Mouse (Mus musculus) forebrain, embryonic 10.5 days (tissue): ENCODE data around the gene Hyal2. TPM values are rescaled to one million over a fixed set of nuclear protein-coding genes. Genes with fewer than 3 reads are reported as not detected.

Experiments
- DNase-seq: peaks from one replicate; pipeline ENCODE4 v3.0.0-alpha.2; 2017; ENCODE audit warnings: low spot score; ENCODE audit errors: extremely low spot score
- H3K27ac ChIP-seq: fragments of 300-500 bp; sonication (generic); 2 replicates; pipeline ENCODE4 v1.5.1; 2016; ENCODE audit warnings: mild to moderate bottlenecking
- H3K27me3 ChIP-seq: fragments of 300-500 bp; sonication (generic); 2 replicates; pipeline ENCODE4 v1.6.1; 2016; ENCODE audit warnings: mild to moderate bottlenecking; ENCODE audit not compliant: poor library complexity, severe bottlenecking
- H3K36me3 ChIP-seq: fragments of 300-500 bp; sonication (generic); replicated peaks from 2 replicates; pipeline ENCODE4 v1.6.1; 2016; ENCODE audit warnings: mild to moderate bottlenecking, moderate library complexity
- H3K4me1 ChIP-seq: fragments of 300-500 bp; sonication (generic); 2 replicates; pipeline ENCODE4 v1.6.1; 2016
- H3K4me3 ChIP-seq: fragments of 300-500 bp; sonication (generic); 2 replicates; pipeline ENCODE4 v1.5.1; 2016; ENCODE audit warnings: mild to moderate bottlenecking, moderate library complexity
- H3K9me3 ChIP-seq: fragments of 300-500 bp; sonication (generic); 2 replicates; pipeline ENCODE4 v1.6.1; 2016; ENCODE audit warnings: mild to moderate bottlenecking, moderate library complexity
- WGBS: fragments of 180-500 bp; shearing (Covaris S2); methylation state at CpG from one replicate; pipeline ENCODE4 v1.1.7; 2016; 5-methylcytosine and 5-hydroxymethylcytosine counted together
- polyA plus RNA-seq: library from polyadenylated mRNA; unstranded; fragments of >200 nt; fragmentation: Nextera tagmentation; extraction: Ambion mirVana; gene quantifications from 2 replicates; pipeline ENCODE4 v1.2.1, GENCODE M21; 2016

Hyal2 gene
- polyA plus RNA-seq: 147 TPM in 2 replicates

DNA sequence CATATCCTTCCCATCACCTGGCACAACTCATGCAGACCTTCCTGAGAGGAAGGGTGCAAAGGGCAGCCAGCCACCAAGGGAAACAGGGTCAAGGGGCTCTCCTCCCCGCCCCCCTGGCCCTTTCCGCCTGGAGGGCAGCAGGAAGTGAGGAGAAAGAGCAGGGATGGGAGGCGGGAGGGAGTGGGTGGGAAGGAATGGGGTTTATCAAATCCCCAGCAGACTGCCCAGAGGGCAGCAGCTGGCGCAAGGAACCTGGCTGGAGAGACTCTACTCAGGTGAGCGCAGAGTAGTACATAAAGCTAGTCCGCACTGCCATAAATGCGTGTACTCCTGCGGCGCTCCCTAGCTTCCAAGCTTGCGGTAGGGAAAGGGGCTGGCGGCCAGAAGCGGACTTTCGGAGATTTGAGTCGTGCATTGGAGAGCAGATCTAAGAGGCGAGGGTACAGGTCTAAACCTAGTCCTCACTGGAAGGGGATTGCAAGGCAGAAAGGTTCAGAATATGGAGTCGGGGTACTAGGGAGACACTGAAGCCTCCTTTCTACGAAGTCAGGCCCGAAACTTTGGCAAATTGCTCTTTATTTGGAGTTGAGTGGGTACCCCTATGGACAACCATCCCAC lies at the start of gene Hyal2:
Hyal2 (plus strand) TSS at position 244 of the 618 bp plus-strand sequence.
- Histone ChIP-seq H3K27me3 (no peaks in the 10 kb centered on the region), H3K36me3 (peaks cover 55% of the 10 kb centered on the region), H3K9me3 (no peaks in the 10 kb centered on the region), H3K27ac (peak within 1 kb of the TSS; percentile 94), H3K4me1 (peaks cover 86% of the 10 kb centered on the region), H3K4me3 (peak within 1 kb of the TSS; percentile 93)
- no peak for DNase-seq
- 4% methylated on average over 18 of the region's 18 CpGs for WGBS

DNA sequence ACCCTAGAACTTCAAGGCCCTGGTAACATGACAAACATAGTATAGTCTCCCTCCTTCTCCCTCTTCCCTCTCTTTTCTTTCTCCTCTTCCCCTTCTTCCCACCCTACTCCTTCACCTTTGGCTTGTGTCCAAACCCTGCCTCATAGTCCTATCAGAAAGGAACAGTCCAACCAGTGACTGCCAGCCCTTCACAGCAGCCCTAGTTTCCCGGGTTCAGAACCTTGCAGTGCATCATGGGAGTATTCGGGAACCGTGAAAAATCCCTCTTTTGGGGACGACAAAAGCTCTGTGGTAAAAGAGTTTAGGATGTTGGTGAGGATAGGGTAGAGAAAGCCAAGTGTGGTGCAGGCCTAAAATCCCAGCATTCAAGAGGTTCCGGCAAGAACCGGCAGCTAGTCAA lies 47.4 kb upstream of the Hyal2 start:
- Histone ChIP-seq H3K27me3 (peaks cover 48% of the 10 kb centered on the region), H3K36me3 (no peaks in the 10 kb centered on the region), H3K27ac (no peak overlapping the region), H3K9me3 (no peaks in the 10 kb centered on the region), H3K4me3 (no peak overlapping the region), H3K4me1 (peaks cover 24% of the 10 kb centered on the region)
- WGBS: 64% methylated on average over 6 of the region's 6 CpGs
- DNase-seq: no peak

DNA sequence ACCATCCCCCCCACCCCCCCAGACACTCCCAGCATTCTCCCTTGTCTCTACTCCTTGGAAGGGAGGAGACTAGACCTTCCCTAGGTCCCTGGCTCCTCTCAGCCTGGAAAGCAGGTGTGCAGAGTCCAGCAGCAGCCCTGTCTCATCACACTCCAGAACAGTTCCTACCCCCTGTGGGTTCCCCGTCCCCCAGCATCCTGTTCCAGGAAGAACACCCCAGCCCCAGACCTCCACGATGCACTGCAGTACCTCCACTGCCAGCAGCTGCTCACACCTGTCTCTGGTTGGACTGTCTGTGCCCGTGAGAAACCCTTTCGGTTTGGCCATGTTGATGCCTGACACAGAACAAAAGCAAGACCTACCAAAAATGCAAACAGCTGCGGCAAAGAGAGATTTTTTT lies 46.6 kb upstream of the Hyal2 start:
- peaks cover 56% of the 10 kb centered on the region for H3K27me3 ChIP-seq
- WGBS: 72% methylated on average over 5 of the region's 5 CpGs
- no peaks in the 10 kb centered on the region for H3K9me3 ChIP-seq
- no peaks in the 10 kb centered on the region for H3K36me3 ChIP-seq
- H3K4me1 ChIP-seq: peaks cover 28% of the 10 kb centered on the region
- no peak for DNase-seq
- no peak overlapping the region for H3K27ac ChIP-seq
- no peak overlapping the region for H3K4me3 ChIP-seq

DNA sequence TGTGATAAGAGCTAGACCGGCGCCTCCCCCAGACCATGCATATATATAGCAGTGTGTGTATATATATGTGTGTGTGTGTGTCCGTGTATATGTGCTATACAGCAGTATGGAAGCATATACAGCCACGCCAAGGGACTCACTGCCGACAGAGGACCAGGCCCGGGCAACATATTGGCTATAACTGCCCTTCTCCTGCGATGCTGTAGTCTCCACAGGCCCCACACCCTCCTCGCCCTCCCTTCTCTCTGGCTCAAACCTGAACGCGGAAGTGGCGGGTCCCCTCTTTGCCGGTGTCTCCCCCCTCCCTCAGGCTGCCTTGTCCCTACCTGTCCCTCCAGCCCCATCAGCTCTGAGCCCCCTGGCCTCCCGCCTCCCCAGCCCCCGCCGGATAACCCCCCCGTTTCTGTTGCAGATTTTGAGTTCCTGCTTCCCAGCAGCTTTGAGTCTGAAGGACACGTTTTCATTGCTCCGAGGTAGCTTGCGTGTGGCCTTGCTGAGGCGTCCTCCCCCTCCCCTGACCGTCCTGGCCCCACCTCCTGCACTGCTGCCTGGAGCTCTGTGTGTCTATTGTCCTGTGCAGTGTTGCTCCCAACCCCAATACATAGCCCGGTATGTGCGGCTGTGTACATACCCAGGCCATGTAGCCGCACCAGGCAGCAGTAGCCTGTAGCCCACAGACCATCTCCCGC lies 45.9 kb upstream of the Hyal2 start:
- H3K4me1 ChIP-seq: peaks cover 34% of the 10 kb centered on the region
- no peaks in the 10 kb centered on the region for H3K9me3 ChIP-seq
- DNase-seq: no peak
- H3K4me3 ChIP-seq: peak overlapping the region; percentile 37
- peaks cover 63% of the 10 kb centered on the region for H3K27me3 ChIP-seq
- H3K36me3 ChIP-seq: no peaks in the 10 kb centered on the region
- WGBS: 24% methylated on average over 25 of the region's 25 CpGs
- H3K27ac ChIP-seq: peak overlapping the region; percentile 68

GRCm38 (mm10) chr9:107522400-107522711 lies 45.4 kb upstream of the Hyal2 start:
- peaks cover 68% of the 10 kb centered on the region for H3K27me3 ChIP-seq

DNA sequence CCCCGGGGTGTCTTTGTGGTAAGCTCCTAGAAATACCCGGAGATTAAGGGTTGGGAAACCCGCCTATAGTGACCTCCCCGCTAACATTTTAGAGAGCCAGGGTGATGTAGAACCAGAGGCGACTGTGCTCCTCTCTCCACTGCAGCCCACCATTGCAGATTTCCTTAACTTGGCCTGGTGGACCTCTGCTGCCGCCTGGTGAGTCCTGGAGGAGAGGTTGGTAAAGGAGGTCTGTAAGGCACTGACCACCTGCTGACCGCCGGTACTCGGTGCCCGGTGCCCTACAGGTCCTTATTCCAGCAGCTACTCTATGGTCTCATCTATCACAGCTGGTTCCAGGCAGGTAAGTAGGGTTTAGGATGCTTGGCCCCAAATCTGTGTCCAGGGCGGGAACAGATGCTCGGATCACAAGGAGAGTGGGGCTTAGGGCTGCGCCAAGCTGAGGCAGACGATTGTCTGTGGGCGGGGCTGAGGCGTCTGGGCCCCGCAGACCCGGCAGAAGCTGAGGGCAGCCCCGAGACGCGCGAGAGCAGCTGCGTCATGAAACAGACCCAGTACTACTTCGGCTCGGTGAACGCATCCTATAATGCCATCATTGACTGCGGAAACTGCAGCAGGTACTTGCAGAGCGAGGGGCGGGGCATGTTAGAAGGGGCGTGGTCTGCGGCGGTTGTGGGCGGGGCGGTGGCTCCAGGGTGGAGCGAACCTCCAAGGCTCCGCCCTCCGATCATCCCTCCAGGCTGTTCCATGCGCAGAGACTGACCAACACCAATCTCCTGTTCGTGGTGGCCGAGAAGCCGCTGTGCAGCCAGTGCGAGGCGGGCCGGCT lies 41.3 kb upstream of the Hyal2 start:
- H3K4me1 ChIP-seq: peaks cover 41% of the 10 kb centered on the region
- peak overlapping the region; percentile 41; the same call in 1 of the 2 replicates for H3K27ac ChIP-seq
- DNase-seq: peak; percentile 87
- H3K36me3 ChIP-seq: no peaks in the 10 kb centered on the region
- 3% methylated on average over 43 of the region's 44 CpGs for WGBS
- peak overlapping the region; percentile 53 for H3K4me3 ChIP-seq
- H3K27me3 ChIP-seq: peaks cover 78% of the 10 kb centered on the region
- H3K9me3 ChIP-seq: no peaks in the 10 kb centered on the region

More at GRCm38 (mm10) chr9:107522400-107522711, 45.4 kb upstream of the Hyal2 start:
- Histone ChIP-seq H3K4me3 (peak overlapping the region; percentile 37; the same call in 1 of the 2 replicates), H3K9me3 (no peaks in the 10 kb centered on the region), H3K4me1 (peaks cover 39% of the 10 kb centered on the region), H3K36me3 (no peaks in the 10 kb centered on the region), H3K27ac (peak overlapping the region; percentile 68)
- no peak for DNase-seq
- 42% methylated on average over 2 of the region's 2 CpGs for WGBS

DNA sequence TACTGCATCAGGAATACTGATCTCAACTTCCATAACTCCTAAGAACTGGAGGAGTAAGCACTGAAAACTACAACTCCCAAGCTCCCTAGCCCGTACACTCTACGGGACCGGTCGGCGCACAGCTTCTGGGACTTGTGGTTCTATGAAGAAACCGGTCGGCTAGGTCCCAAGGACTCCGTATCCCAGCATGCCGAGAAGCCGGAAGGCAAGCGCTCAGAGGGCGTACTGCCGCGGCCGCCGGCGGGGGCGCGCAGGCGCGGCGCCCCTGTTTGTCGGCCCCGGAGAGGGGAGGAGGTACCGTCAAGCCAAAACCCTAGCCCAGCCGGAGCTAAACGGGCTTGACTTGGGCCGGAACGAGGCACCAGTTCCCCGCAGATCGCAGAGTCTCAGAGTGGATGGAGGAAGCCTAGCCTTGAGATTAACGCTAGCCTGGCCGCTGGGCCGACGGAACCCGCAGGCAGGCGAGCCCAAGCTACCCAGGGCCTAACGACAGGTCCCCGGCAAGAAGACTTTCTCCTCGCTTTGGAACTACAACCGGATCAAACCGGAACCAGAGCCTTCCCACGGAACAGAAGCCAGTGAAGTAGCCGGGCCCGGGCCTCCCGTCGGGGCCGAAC lies 33.8 kb upstream of the Hyal2 start, which contains the start of gene Tmem115:
Tmem115 (plus strand) TSS at position 155 of the 617 bp plus-strand sequence.
- under 1% methylated on average over 48 of the region's 48 CpGs for WGBS

GRCm38 (mm10) chr9:107534408-107535202 lies 33.1 kb upstream of the Hyal2 start:
- no peak for DNase-seq
- peak overlapping the region; percentile 72 for H3K4me3 ChIP-seq
- peaks cover 1% of the 10 kb centered on the region; the same call in 1 of the 2 replicates for H3K27me3 ChIP-seq
- peaks cover 32% of the 10 kb centered on the region for H3K36me3 ChIP-seq
- under 1% methylated on average over 40 of the region's 40 CpGs for WGBS
- H3K4me1 ChIP-seq: peaks cover 43% of the 10 kb centered on the region
- peak overlapping the region; percentile 88 for H3K27ac ChIP-seq
- H3K9me3 ChIP-seq: no peaks in the 10 kb centered on the region

More for the DNA sequence above, 33.8 kb upstream of the Hyal2 start, which contains the start of gene Tmem115:
- Histone ChIP-seq H3K36me3 (peaks cover 25% of the 10 kb centered on the region), H3K27ac (peak within 1 kb of the TSS; percentile 88), H3K9me3 (no peaks in the 10 kb centered on the region), H3K4me1 (peaks cover 43% of the 10 kb centered on the region), H3K27me3 (peaks cover 6% of the 10 kb centered on the region; the same call in 1 of the 2 replicates), H3K4me3 (peak within 1 kb of the TSS; percentile 72)
- DNase-seq: peak; percentile 93

DNA sequence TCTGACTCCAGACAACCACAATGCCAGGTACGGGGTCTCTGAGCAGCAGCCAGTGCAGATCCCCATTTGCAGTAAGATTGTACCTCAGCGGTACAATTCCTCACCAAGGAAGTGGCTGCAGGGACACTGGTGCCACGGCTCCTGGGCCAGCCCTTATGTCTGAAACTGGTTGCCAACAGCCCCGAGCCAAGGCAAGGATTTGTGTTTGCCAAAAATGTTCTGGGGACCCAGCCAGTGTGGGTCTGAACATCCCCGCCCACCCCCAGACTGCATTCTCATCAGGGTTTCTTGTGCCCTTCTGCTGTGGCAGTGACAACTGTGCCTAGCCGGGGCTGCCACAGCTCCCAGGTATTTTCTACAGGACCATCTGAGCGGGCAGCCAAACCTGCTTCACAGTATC lies 29.5 kb upstream of the Hyal2 start:
- H3K9me3 ChIP-seq: no peaks in the 10 kb centered on the region
- WGBS: 92% methylated on average over 7 of the region's 7 CpGs
- DNase-seq: no peak
- H3K4me1 ChIP-seq: peaks cover 70% of the 10 kb centered on the region
- H3K27ac ChIP-seq: no peak overlapping the region
- no peaks in the 10 kb centered on the region for H3K27me3 ChIP-seq
- H3K4me3 ChIP-seq: 0 out of 2 replicates have a peak overlapping the region, but pooled peaks have one; percentile 72
- H3K36me3 ChIP-seq: peaks cover 41% of the 10 kb centered on the region

GRCm38 (mm10) chr9:107538711-107539110 lies 29.0 kb upstream of the Hyal2 start:
- no peak for DNase-seq
- 90% methylated on average over 3 of the region's 3 CpGs for WGBS
- Histone ChIP-seq H3K27ac (no peak overlapping the region), H3K36me3 (peaks cover 46% of the 10 kb centered on the region), H3K4me3 (no peak overlapping the region), H3K9me3 (no peaks in the 10 kb centered on the region), H3K4me1 (peaks cover 68% of the 10 kb centered on the region), H3K27me3 (no peaks in the 10 kb centered on the region)

GRCm38 (mm10) chr9:107539940-107540339 lies 27.8 kb upstream of the Hyal2 start:
- Histone ChIP-seq H3K27me3 (no peaks in the 10 kb centered on the region), H3K27ac (no peak overlapping the region), H3K36me3 (peaks cover 58% of the 10 kb centered on the region), H3K4me3 (no peak overlapping the region; the same call in 1 of the 2 replicates), H3K9me3 (no peaks in the 10 kb centered on the region), H3K4me1 (peaks cover 60% of the 10 kb centered on the region)
- WGBS: 94% methylated on average over 8 of the region's 8 CpGs
- no peak for DNase-seq
